Mouse (Mus musculus) cerebellum, adult 9-10 months (tissue): ENCODE measurements at regions not wholly inside any gene's neighbourhood (a gene's known extent, or its start where the extent isn't known, plus 50 kb on each side); places are given as distances from the start of the nearest gene placed in this dataset.

Experiments
- DNase-seq: peaks from one replicate; pipeline ENCODE4 v3.0.0; 2022

DNA sequence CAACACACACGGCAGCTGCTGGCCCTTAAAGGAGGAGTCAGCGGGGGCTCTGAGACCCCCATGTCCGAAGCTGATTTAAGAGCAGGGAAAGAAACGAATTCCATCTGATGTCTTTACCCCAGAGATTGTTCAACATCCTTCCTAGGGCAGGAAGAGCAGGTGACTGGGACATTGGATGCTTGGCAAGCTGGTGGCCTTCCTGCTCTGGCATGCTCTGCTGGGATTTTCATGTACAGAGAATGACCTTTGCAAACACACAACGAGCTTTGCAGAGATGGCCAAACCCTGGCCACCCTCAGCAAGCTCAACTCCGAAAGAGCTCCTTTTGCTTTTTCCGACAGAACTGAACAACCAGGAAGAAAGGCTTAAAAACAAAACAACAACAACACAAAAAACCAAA, 194.7 kb upstream of the Map3k1 start:
- no peak for DNase-seq

DNA sequence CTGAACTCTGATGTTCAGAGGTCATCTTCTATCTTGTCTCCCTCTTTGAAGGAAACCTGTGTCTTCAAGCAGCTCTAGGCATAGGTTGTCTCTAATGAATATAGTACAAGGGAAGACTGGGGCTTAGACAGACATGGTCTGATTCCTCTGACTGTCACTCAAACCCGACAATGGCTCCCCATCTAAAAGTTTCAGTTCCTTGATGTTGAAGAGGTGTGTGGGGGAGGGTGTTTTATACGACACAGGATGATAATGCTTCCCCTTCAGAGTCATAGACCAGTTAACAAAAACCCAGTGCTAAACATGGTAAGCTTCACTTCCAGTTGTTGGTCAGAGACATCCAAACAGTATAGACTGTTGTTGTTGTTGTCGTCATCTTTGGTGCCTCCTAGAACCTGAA, 195.3 kb upstream of the Map3k1 start:
- DNase-seq = no peak

DNA sequence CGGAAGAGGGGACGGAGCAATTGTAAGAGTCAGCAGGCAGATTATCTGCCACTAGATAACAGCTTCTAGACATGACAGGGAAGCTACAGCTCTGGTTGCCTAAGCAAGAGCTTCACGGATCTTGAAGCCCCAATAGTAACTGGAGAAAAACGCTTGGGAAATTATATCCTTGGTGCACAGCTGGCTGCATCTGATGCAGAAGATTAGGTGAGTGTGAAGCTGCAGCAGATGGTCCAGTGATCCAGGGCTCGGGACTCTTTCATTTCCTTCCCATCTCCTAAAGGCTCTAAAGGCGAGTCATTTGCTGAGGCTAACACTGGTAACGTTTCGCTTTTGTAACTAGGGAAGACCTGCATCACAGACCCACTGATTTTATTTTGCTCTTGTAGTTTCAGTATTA, 196.6 kb upstream of the Map3k1 start:
- no peak for DNase-seq

DNA sequence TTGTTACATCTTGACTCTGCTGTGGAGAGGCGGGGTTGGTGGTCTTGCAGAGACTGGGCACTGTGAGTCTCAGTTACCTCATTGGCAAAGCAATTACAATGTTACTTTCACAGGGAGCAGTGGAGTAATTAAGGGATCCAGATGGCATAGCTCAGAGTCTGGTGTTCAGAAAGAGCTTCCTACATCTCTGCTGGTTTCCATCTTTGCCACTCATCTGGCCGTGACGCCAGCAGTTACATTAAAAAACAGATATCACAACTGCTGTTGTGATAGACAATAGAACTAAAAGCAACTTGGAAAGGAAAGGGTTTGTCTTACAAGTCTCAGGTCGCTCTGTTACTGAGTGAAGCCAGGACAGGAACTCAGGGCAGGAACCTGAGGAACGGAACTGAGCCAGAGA, 200.0 kb upstream of the Map3k1 start:
- DNase-seq = no peak

DNA sequence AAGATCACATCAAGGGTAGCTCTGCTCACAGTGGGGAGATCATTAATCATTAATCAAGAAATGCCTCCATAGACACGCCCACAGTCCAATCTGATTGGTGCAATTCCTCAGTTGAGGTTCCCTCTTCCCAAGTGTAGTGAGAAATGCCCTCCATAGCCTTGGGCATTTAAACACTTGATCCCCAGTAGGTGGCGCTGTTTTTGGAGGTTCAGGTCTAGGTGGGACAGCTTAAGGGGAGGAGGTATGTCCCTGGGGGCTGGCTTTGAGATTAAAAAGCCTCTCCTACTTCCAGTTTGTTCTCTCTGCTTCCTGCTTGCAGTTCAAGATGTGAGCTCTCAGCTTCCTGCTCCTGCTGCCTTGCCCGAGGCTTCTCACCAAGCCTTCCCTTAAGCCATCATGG, 200.5 kb upstream of the Map3k1 start:
- no peak for DNase-seq

DNA sequence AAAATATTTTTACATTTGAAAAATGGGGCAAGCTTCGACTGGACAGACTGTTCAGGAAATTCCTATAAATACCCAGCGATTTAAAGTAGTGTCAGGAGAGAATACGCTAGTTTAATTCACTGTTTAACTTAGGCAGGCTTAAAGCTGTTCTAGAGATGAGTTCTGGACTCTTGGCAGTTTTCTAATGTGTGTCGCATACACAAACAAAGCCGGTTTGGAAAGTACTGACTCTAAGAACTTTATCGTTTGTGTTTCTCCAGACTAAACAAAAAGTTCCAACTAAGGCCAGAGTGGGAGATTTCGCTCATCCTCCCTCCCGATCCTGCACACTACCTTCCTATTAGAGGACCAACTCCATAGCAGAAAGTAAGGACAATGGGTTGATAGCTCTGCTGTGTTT, 201.7 kb upstream of the Map3k1 start:
- DNase-seq = no peak

DNA sequence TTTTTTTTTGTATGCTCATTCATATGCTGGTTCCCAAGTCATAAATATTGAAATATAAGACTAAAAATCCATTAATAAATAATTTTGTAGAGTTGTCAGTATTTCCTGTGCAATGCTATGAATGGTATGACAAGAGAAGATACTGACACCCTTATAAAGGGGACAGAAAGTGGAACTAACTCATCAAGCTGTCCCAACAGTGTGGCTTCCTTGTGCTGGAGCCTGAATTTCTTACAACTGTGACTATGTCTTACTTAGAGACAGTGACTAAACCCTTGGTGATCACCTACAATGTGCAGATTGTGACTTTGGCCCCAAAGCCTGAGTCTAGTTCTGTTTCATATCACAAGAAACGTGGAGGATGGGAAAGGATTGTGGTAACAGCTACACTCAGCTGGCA, 203.8 kb upstream of the Map3k1 start:
- no peak for DNase-seq

DNA sequence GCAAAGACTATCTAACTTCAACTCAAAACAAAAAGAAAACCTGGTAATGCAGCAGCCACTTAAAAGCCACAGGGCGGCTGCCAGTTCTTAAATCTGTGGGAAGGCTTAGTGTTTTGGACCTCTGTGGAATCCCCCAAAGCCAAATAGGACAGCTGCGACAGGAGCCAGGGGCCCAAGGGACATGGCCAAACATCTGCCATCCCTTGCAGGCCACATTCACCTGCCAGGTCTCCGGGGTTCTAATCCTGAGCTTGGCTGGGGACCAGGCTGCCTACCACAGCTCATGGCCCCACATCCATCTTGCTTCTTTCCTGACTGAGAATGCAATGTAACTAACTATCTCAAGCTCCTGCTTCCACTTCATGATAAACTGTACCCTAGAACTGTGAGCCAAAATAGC, 206.3 kb upstream of the Map3k1 start:
- DNase-seq = no peak

DNA sequence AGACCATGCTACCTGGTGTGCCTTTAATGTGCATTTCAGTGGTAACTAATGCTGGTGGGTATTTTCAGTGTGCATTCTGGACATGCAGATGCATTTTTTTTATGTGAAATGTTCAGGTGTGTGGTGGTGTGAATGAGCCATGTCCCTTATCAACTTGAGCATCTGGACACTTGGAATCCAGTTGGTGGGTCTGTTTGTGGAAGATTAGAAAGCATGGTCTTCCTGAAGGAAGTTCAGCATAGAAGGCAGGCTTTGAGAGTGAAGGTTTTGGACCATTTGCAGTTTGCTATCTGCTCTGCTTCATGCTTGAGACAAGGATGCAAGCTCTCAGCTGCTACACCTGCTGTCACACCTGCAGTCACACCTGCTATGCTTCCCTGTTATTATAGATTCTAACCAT, 207.5 kb upstream of the Map3k1 start:
- DNase-seq = no peak

DNA sequence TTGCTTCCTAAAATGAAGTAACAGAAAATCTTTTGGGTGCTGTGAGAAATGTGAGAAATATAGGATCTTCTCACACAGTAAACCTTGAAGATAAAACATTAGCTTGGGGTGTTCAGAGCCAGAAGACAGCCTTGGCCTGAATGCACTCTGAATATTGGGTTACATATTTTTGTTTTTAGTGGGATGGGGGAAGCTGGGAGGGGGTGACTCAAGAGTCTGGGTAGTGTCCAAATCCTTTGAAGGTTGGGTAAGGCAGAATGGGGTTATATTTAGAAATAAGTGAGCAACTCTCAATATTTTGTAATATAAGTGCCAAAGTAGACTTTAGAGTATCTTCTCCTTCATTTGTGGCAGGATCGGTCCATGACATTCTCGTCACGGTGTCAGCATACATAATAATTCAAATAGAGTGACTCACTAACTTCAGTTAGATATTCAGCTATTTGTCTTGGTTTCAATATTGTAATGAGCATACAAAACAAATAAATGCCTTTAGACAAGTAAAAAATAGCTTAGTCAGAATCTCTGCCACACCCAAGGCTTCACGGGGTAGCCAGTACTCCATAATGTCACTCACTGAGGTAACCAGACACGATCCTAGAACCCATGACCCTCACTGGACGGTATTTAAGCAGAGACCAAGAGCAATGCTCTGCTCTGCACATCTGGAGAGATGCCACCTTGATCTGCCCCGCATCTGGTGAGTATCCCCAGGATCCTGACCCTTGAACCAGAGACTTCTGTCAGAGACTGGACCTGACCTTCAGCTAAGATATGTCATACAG, 209.9 kb upstream of the Map3k1 start:
- no peak for DNase-seq

DNA sequence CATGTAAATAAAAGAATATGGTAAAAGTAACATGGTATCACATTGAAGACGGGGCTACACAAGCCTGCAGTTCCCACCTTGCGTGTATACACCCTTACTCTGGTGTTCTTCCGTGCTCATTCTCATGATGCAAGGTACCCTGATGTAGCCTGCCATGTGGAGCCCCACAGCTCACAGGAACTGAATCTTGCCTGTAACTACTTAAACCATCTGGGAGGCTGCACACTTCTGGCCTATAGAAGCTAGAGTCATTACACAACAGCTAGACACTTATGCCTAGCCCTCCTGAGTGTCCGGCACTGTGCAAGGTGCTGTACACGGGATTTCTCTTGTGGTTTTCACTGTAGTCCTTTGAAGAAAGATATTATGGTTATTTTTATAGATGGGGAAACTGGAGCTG, 210.8 kb upstream of the Map3k1 start:
- no peak for DNase-seq

DNA sequence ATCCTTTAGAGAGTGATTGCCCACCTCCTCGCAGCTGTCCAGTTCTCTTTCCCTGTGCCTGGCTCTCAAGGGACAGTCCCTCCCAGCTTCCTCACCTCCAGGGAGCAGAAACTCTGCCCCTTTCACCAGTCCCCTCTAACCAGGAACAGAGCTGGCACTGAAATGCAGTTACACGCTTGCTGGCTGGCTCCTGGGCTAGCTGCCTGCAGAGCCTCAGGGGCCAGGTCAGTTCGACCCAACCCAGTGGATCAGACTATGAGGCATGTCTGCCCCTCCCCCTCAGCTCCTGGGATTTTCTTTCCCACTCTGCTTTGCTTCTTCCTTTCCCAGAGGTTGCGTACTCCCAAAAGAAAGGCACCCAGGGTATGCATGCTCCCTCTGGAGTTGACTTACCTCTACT, 214.4 kb upstream of the Map3k1 start:
- DNase-seq = no peak

DNA sequence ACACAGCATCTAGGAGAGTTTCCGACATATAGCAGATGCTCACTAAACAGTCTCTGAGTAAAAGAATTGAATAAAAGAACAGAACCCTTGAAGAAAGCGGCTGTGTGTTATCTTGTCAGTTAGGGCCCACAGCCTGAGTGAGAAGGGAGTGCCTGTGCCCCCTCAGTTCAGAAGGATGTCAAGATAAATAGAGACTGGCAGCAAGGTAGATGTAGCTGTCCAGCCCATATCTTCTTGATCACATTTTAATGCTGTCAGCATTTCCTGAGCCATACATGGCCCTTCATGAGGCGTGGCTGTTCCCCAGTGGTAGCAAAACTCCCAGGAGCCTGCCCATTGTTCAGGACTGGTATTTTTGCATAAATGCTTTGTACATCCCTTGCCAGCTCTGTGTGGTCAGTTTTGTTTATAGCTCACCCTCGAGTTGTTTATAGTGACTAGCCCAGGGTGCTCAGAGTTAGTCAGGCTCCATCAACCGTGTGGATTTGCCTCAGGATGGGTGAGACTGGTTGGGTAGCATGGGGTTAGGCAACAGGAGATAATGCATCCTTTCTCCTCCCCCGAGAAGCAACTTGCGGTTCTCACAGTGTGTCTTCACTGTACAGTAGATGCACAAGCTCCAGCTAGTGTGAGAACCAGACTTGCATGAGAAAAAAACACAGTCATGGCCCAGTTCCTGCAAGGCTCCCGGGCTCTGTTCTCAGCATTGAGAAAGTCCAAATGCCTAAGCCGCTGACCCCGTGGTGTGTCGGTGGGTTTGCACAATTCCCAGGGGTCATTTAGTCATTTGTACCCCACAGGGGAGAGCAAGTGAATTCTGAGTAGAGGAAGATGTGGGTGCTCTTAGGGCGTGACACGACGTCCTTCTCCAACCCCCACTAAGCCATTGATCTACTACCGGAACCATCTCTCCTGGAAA, 216.1 kb upstream of the Map3k1 start:
- no peak for DNase-seq

DNA sequence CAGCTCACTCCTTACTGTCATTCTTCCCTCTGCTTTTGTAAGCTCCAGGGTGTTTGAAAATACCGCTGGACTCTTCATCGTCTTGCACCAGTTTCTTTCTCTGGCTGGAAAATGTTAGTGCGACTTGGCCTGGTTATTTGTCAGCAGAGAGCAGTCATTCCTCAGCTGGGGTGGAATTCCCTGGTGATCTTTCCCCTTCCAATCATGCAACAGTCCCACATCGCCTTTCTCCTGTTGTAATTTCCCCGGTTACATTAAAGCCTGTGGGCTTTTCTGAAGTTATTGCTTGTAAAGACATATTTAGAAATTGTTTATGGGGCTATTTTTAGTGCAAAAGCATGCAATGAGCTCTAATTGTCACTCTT, 216.8 kb upstream of the Map3k1 start:
- no peak for DNase-seq

DNA sequence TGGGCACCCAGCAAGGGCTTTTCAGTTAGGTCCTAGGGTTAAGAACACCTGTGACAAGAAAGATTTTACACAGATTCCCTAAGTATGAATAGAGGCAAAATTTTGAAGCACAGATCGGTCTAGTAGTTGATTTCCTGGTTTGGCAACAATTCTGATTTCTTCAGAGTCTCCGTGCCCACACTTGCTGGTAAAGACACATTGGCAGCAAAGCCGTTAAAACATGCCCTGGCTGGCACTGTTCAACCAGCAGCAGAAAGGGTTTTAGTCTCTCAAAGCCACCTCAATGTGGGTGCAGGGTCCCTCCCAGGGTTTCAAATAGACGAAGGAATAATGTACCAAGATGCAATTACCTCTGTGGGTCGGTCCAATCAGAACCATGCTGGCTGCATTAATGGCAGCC, 218.9 kb upstream of the Map3k1 start:
- DNase-seq = no peak

DNA sequence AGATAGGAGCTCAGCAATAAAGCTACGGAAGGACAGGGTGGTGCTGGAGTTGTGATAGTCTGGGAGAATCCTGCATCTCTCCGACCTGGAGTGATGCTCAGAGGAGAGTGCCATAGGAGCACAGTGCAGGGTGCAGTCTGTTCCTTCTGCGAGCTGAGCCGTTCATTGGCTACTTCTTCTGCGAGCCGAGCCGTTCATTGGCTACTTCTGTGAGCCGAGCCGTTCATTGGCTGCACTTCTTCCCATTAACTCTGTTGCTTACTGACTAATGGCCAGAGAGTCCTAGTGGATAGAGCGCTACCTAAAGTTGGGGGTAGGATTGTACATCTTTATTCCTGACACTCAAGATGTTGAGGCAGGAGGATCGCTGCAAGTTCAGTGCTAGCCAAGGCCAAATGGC, 222.3 kb upstream of the Map3k1 start:
- no peak for DNase-seq

DNA sequence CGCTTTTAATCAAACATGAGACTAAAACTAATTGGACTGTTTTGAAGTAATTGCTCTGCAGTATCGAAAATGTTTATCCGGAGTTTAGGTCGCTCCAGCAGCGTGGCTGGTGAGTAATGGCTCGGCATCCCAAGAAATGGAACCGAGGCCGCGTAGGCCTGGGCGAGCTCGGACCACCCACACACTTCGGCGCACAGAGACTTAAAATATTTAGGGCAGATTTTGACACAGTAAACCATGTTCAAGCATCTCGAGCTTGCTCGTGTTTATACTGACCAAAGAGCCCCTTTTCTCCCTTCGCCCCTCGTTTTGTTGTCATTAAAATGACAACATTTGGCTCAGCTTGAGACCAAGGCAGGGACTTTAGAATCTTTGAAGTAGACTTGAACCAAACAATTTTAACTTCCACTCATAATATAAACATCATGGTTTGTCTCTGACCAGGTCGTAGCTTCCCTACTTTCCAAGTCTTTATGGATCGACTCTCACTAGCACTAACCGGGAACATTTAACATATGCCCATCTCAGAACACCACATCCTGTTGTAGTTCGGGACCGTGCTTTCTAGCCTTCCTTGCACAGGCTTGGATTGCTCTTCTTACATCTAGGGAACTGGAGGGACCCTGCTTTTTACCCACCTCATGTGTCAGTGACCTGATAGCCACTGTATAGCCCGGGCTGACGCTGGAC, 223.0 kb upstream of the Map3k1 start:
- no peak for DNase-seq

DNA sequence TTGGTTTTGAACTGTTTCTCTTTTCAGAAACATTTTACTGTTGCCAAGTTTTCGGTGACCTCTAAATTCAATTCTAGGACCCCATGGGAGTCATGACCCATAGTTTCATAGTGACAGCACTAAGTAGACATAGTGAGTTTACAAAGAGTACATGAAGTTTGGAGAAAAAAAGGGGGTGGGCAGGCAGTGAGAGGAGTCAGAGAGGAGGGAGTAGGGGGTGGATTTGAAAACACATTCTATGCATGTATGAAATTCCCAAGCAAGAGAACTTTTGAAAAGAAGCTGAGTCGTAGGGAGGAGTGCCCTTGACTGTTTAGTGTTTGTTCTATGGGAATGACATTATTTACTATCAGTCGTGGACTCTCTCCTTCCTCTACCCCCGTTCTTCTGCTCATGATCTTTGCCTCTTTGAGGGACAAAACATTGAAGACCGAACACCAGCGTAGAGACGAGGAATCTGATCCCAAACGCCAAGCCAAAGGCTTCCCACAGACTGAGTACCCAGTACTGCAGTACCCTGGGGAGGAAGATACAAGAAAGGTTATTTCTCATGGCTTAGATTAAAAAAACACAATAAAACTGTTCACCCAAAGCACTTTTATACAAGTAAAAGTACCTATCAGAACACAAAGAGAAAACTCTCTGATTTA, 229.1 kb upstream of the Map3k1 start:
- DNase-seq = no peak

DNA sequence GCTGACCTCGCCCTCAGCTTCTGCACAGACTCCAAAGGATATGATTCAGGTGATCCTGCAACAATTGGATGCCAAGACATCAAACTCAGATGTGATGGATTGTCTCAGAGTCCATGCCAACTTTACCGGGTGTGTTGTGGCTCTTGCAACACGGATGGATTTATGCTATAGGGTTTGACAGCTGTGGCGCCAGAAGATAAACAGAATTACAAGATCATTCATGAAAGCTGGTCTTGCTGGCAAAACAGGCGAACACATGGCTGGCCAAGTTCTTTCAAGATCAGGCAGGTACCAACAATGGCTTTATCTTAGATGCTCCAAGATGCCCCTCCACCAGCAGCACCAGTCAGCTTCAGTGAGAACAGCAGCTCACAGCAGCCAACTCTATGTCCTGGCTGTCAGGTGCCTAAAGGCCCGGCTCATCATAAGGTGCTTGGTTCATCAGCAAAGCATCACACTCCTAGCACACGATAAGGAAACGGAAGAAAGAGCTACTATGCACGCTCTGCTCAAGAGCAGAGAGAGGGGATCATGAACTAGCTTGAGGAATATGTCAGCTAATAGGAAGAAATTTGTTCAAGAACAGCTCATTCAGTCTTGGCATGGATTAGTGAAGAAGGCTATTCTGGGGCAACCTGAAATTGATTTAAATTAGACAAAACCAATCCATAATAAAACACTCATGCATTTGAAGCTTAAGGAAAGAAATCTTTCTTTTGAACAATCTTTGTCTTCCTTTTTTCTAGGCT, 229.9 kb upstream of the Map3k1 start:
- no peak for DNase-seq

DNA sequence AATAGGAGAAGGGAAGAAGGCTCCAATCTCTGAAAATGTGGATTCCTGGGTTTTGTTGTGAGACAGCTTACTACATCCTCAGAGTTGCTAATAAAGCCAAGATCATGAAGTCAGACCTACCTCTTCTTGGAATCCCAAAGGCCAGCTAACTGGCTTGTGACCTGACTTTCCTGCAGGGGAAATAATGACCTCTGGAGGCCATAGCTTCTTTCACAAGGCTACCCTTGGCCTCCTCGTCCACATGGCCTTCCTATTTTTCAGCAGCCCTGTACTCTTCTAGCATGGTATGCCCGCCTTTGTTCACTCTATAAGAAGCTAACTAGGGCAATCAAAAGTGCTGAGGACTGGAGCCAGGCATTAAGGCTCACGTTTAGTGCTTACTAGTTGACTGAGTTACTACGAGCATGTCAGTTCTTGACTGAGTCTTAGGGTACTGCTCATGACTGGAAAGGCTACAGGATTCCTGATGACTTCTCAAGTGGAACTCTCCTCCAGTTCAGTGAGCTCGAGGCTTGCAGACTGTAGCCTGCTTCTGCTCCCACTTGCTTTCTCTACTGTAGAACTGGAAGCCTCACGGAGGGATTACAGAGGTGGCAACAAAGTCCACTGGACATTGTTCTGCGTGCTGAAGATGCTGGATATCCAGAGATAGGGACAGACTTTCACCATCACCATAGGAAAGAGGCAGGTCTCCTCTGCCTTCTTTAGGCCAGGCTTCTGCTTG, 230.8 kb upstream of the Map3k1 start:
- no peak for DNase-seq

DNA sequence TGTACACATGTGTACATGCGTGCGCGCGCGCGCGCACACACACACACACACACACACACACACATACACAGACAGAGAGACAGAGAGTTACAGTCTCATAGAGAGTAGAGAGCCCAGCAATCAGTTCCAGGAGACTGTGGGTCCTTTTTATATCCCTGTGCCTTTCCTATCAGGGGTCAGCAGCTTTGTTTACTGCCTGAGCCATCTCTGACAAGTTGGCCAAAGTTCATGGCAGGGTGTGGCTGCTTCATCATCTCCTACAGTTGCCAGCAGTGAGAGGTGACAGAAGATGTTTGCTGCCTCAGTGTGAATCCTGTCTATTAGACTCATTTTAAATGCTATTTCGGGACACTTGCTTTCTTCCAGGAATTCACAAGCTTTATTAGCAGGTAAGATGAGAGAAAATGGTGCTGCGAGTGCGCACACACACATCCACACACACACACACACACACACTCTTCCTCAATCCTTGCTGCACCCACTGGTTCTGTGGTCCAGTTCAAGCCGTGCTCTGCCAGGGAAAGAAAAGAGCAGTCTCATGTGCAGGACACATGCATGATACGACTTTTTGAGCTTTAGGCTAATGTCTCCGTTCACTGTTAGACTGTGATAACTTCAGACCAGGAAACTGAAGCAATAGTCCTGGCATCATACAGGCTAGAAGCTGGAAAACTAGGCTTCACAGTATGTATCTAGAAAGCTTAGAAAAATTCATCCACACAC, 234.9 kb upstream of the Map3k1 start:
- no peak for DNase-seq
